In the genomic region with DNA sequence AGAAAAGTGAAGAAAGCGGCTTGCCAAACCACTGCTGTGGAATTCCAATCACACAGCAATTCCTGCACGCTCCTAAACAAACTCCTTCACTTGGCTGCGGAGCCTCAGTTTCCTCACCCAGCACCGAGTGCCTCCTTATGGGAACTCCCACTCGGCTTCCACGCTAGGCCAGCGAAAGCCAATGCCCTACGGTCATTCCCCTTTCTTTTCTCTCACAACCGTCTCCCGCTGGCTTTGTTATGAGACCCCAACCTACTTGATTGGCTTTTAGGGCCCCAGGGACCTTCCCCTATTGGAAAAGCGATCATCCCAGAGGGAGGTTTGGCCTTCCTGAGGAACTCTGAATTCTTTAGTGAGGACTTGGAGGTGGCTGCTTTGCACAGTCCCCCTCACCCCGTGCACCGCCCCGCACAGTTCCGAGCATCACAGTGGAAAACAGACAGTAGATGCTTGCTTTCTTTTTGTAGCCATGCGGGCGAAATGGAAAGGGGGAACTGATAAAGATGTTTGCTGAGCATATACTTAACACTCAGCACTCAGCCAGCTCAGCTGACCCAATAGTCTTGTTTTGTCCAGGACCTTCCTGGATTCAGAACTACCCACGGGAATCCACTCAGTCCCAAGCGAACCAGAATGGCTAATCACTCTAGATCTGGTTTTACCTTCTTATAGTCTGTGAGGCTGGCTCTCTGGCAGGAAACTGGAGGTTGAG, we compare ENCODE assay signal across 7 mouse cellular contexts. TPM values are rescaled to one million over a fixed set of nuclear protein-coding genes. Genes with fewer than 3 reads are reported as not detected.
DNase-seq lines count a peak whose midpoint lies in the region; ATAC-seq and TF ChIP-seq lines count a peak whose summit lies in the region.

No protein-coding gene starts in this region.

- H3K9ac ChIP-seq in lung, postnatal 0 days (replicated peaks; ENCODE audit: low read depth): no peak overlapping the region
- H3K9ac ChIP-seq in forebrain, embryonic 12.5 days: peak overlapping the region; percentile 55
- no peak overlapping the region for H3K9ac ChIP-seq in liver, embryonic 11.5 days (ENCODE audit: low read depth, low read length)
- peak overlapping the region; percentile 66 for H3K9ac ChIP-seq in stomach, embryonic 16.5 days (ENCODE audit: low read length)

- H3K4me1 ChIP-seq in lung, postnatal 0 days (ENCODE audit: insufficient read depth, low read depth, low read length): peaks cover 33% of the 10 kb centered on the region
- H3K4me1 ChIP-seq in forebrain, embryonic 12.5 days: peaks cover 32% of the 10 kb centered on the region
- peaks cover 17% of the 10 kb centered on the region for H3K4me1 ChIP-seq in liver, embryonic 11.5 days (replicated peaks; ENCODE audit: control insufficient read depth, insufficient read depth, low read length)
- peaks cover 28% of the 10 kb centered on the region for H3K4me1 ChIP-seq in stomach, embryonic 16.5 days (ENCODE audit: control insufficient read depth, insufficient read depth, low read length)

- 17% methylated on average over 19 of the region's 19 CpGs for WGBS in lung, postnatal 0 days
- WGBS in forebrain, embryonic 12.5 days: 2% methylated on average over 19 of the region's 19 CpGs
- 6% methylated on average over 19 of the region's 19 CpGs for WGBS in liver, embryonic 11.5 days
- 15% methylated on average over 19 of the region's 19 CpGs for WGBS in stomach, embryonic 16.5 days

- H3K27ac ChIP-seq in lung, postnatal 0 days (ENCODE audit: low read length): peak overlapping the region; percentile 35
- peak overlapping the region; percentile 46; the same call in 1 of the 2 replicates for H3K27ac ChIP-seq in forebrain, embryonic 12.5 days
- H3K27ac ChIP-seq in liver, embryonic 11.5 days (ENCODE audit: low read depth, low read length): no peak overlapping the region
- peak overlapping the region; percentile 79; the same call in 1 of the 2 replicates for H3K27ac ChIP-seq in stomach, embryonic 16.5 days (ENCODE audit: low read length)

- H3K4me2 ChIP-seq in lung, postnatal 0 days (replicated peaks; ENCODE audit: low read depth, low read length): peak overlapping the region; percentile 85
- peak overlapping the region; percentile 93 for H3K4me2 ChIP-seq in forebrain, embryonic 12.5 days
- peak overlapping the region; percentile 80 for H3K4me2 ChIP-seq in liver, embryonic 11.5 days
- peak overlapping the region; percentile 86 for H3K4me2 ChIP-seq in stomach, embryonic 16.5 days (ENCODE audit: low read depth, low read length)

- no peaks in the 10 kb centered on the region for H3K27me3 ChIP-seq in lung, postnatal 0 days (replicated peaks; ENCODE audit: insufficient read depth, low read length)
- H3K27me3 ChIP-seq in forebrain, embryonic 12.5 days: peaks cover 70% of the 10 kb centered on the region
- peaks cover 46% of the 10 kb centered on the region for H3K27me3 ChIP-seq in liver, embryonic 11.5 days (replicated peaks; ENCODE audit: control insufficient read depth, insufficient read depth, low read length)
- H3K27me3 ChIP-seq in stomach, embryonic 16.5 days (ENCODE audit: control insufficient read depth, insufficient read depth, low read length): peaks cover 4% of the 10 kb centered on the region; the same call in 1 of the 2 replicates

- TF ChIP-seq CTCF in lung, postnatal 0 days (IDR thresholded peaks at IDR 0.05): no peak

- no peak for ATAC-seq in lung, postnatal 0 days
- no peak; the same call in 1 of the 2 replicates for ATAC-seq in forebrain, embryonic 12.5 days (ENCODE audit: low FRiP score)
- no peak for ATAC-seq in liver, embryonic 11.5 days (replicated peaks; ENCODE audit: low FRiP score)
- ATAC-seq in stomach, embryonic 16.5 days (ENCODE audit: insufficient read depth, low FRiP score): no peak

- peak overlapping the region; percentile 48 for H3K4me3 ChIP-seq in lung, postnatal 0 days (ENCODE audit: low read depth, low read length)
- peak overlapping the region; percentile 51 for H3K4me3 ChIP-seq in forebrain, embryonic 12.5 days (replicated peaks)
- peak overlapping the region; percentile 52 for H3K4me3 ChIP-seq in liver, embryonic 11.5 days (ENCODE audit: low read depth, low read length)
- H3K4me3 ChIP-seq in stomach, embryonic 16.5 days (replicated peaks; ENCODE audit: low read length): peak overlapping the region; percentile 53

- no peak for TF ChIP-seq EP300 in lung, postnatal 0 days (IDR thresholded peaks at IDR 0.05)

- H3K36me3 ChIP-seq in lung, postnatal 0 days (ENCODE audit: insufficient read depth, low read length): no peaks in the 10 kb centered on the region
- H3K36me3 ChIP-seq in forebrain, embryonic 12.5 days (replicated peaks): no peaks in the 10 kb centered on the region
- H3K36me3 ChIP-seq in liver, embryonic 11.5 days (ENCODE audit: control insufficient read depth, insufficient read depth, low read length): no peaks in the 10 kb centered on the region
- no peaks in the 10 kb centered on the region for H3K36me3 ChIP-seq in stomach, embryonic 16.5 days (ENCODE audit: control insufficient read depth, insufficient read depth, low read length)

- H3K9me3 ChIP-seq in lung, postnatal 0 days (ENCODE audit: low read length): no peaks in the 10 kb centered on the region
- H3K9me3 ChIP-seq in forebrain, embryonic 12.5 days: no peaks in the 10 kb centered on the region
- H3K9me3 ChIP-seq in liver, embryonic 11.5 days (ENCODE audit: control insufficient read depth, low read length): no peaks in the 10 kb centered on the region
- no peaks in the 10 kb centered on the region for H3K9me3 ChIP-seq in stomach, embryonic 16.5 days (replicated peaks; ENCODE audit: control insufficient read depth, low read length)

- intact Hi-C loops in left cerebral cortex, postnatal 14 days (cut with DNase I): no loop called here

- no peak for DNase-seq in lung, postnatal 0 days (ENCODE audit: low spot score)
- no peak for DNase-seq in lung, postnatal 14 days
- no peak for DNase-seq in liver, embryonic 11.5 days (ENCODE audit: low spot score)
- DNase-seq in frontal cortex, postnatal 25 days (ENCODE audit: low spot score in 2 of 2): no peak
- no peak for DNase-seq in left cerebral cortex, postnatal 14 days (ENCODE audit: low spot score in 2 of 2)

RNA-seq across cellular contexts. Expression of a gene that starts 0.5 kb away (rescaled TPM):
- 286 and 314 TPM in 2 replicates for polyA plus RNA-seq in lung, postnatal 0 days (2015; fragmentation: Nextera tagmentation; extraction: Ambion mirVana)
- 39.0 and 40.4 TPM in 2 replicates for polyA plus RNA-seq in forebrain, embryonic 12.5 days (2016; fragmentation: Nextera tagmentation; extraction: Ambion mirVana)
- 9.9 and 10.7 TPM in 2 replicates for polyA plus RNA-seq in liver, embryonic 11.5 days (2014; fragmentation: Nextera tagmentation; extraction: Ambion mirVana)
- polyA plus RNA-seq in stomach, embryonic 16.5 days (2015; fragmentation: Nextera tagmentation; extraction: Ambion mirVana): 60.1 and 76.5 TPM in 2 replicates
- total RNA-seq in left cerebral cortex, postnatal 14 days (2021): 10 to 100 TPM; 86.5 to 92.3 TPM

RNA-seq across cellular contexts. Expression of a gene that starts 21.1 kb away (rescaled TPM):
- polyA plus RNA-seq in lung, postnatal 0 days (2015; fragmentation: Nextera tagmentation; extraction: Ambion mirVana): 60.9 and 71.3 TPM in 2 replicates
- polyA plus RNA-seq in forebrain, embryonic 12.5 days (2016; fragmentation: Nextera tagmentation; extraction: Ambion mirVana): 92.9 and 96.3 TPM in 2 replicates
- 63.9 and 67.5 TPM in 2 replicates for polyA plus RNA-seq in liver, embryonic 11.5 days (2014; fragmentation: Nextera tagmentation; extraction: Ambion mirVana)
- 58.6 and 69.6 TPM in 2 replicates for polyA plus RNA-seq in stomach, embryonic 16.5 days (2015; fragmentation: Nextera tagmentation; extraction: Ambion mirVana)
- 10 to 100 TPM; 38.7 to 41.4 TPM for total RNA-seq in left cerebral cortex, postnatal 14 days (2021)

RNA-seq across cellular contexts. Expression of a gene that starts 24.7 kb away (rescaled TPM):
- polyA plus RNA-seq in lung, postnatal 0 days (2015; fragmentation: Nextera tagmentation; extraction: Ambion mirVana): 5.4 and 6.5 TPM in 2 replicates
- polyA plus RNA-seq in forebrain, embryonic 12.5 days (2016; fragmentation: Nextera tagmentation; extraction: Ambion mirVana): 4.2 and 4.6 TPM in 2 replicates
- 3.9 and 4.9 TPM in 2 replicates for polyA plus RNA-seq in liver, embryonic 11.5 days (2014; fragmentation: Nextera tagmentation; extraction: Ambion mirVana)
- polyA plus RNA-seq in stomach, embryonic 16.5 days (2015; fragmentation: Nextera tagmentation; extraction: Ambion mirVana): 7.2 and 7.9 TPM in 2 replicates
- total RNA-seq in left cerebral cortex, postnatal 14 days (2021): 1 to 10 TPM; 3.6 to 4.5 TPM

RNA-seq across cellular contexts. Expression of a gene that starts 25.3 kb away (rescaled TPM):
- 146 and 147 TPM in 2 replicates for polyA plus RNA-seq in lung, postnatal 0 days (2015; fragmentation: Nextera tagmentation; extraction: Ambion mirVana)
- polyA plus RNA-seq in forebrain, embryonic 12.5 days (2016; fragmentation: Nextera tagmentation; extraction: Ambion mirVana): 85.8 and 88.3 TPM in 2 replicates
- polyA plus RNA-seq in liver, embryonic 11.5 days (2014; fragmentation: Nextera tagmentation; extraction: Ambion mirVana): 97.2 and 103 TPM in 2 replicates
- 159 and 162 TPM in 2 replicates for polyA plus RNA-seq in stomach, embryonic 16.5 days (2015; fragmentation: Nextera tagmentation; extraction: Ambion mirVana)
- 10 to 100 TPM; 88.4 to 91.6 TPM for total RNA-seq in left cerebral cortex, postnatal 14 days (2021)

RNA-seq across cellular contexts. Expression of a gene that starts 29.7 kb away (rescaled TPM):
- polyA plus RNA-seq in lung, postnatal 0 days (2015; fragmentation: Nextera tagmentation; extraction: Ambion mirVana): not detected in 2 replicates
- not detected in 2 replicates for polyA plus RNA-seq in forebrain, embryonic 12.5 days (2016; fragmentation: Nextera tagmentation; extraction: Ambion mirVana)
- polyA plus RNA-seq in liver, embryonic 11.5 days (2014; fragmentation: Nextera tagmentation; extraction: Ambion mirVana): not detected in 2 replicates
- not detected in 2 replicates for polyA plus RNA-seq in stomach, embryonic 16.5 days (2015; fragmentation: Nextera tagmentation; extraction: Ambion mirVana)
- not detected for total RNA-seq in left cerebral cortex, postnatal 14 days (2021)

Comparison
In these comparisons a context has a peak if more than half of its experiments do, and no peak if none do; other contexts are left out.
1. H3K9ac ChIP-seq: peak in forebrain, embryonic 12.5 days (single experiment) and stomach, embryonic 16.5 days (single experiment); none in lung, postnatal 0 days (single experiment) and liver, embryonic 11.5 days (single experiment).
2. Peak in every context shown above with its lines, with median percentiles within 50 percentile points of each other: H3K4me2 ChIP-seq and H3K4me3 ChIP-seq.